8 mouse cellular contexts compared by ENCODE assay signal in the genomic region with DNA sequence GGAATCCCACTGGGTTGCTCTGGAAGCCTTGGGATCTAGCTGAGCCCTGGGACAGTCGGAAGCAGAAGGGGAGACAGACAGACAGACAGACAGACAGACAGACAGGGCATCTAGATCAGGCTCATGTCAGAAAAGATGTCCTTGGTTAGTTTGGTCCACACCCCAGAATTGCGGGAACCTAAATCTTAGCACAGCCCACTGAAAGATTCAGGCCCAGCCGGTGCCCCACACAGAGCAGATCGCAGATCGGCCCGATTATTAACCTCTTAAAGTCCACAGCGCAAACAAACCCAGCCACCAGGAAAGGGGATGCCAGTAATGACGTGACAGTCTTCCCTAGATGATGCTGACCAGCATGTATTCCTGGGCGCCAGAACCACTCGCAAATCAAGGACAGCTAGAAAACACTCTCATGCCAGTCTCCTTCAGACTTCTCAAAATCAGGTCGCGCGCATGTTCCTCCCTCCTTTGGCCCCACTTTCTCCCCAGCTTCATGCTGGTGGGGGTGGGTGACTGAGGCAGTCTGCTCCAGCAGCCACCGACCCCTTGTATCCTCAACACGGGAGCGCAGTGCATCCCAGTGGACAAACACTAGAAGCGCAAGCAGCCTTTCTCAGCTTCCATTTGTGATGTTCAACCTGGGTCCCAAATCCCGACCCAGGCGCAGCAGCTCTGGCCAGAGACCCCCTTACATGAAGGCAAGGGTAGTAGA. TPM values are rescaled to one million over a fixed set of nuclear protein-coding genes. Genes with fewer than 3 reads are reported as not detected.
DNase-seq lines count a peak whose midpoint lies in the region; ATAC-seq and TF ChIP-seq lines count a peak whose summit lies in the region.

No protein-coding gene starts in this region.

- DNase-seq in heart, embryonic 10.5 days (ENCODE audit: low spot score): peak; percentile 83
- no peak for DNase-seq in heart, postnatal 25 days (ENCODE audit: low spot score)
- peak; percentile 11 to 43 for DNase-seq in heart, postnatal 10 days
- DNase-seq in left cerebral cortex, adult 11 months (ENCODE audit: low spot score): peak; percentile 60

- peak; percentile 91 for TF ChIP-seq CTCF in cortical plate, adult 2 months (IDR thresholded peaks at IDR 0.05; ENCODE audit: extremely low read depth, insufficient read depth, low read length)

- H3K4me1 ChIP-seq in heart, embryonic 10.5 days: peaks cover 20% of the 10 kb centered on the region
- peaks cover 2% of the 10 kb centered on the region; the same call in 1 of the 2 replicates for H3K4me1 ChIP-seq in cortical plate, adult 2 months (ENCODE audit: control insufficient read depth, insufficient read depth, low read length)
- H3K4me1 ChIP-seq in midbrain, embryonic 16.5 days (ENCODE audit: control insufficient read depth, insufficient read depth, low read length): peaks cover 60% of the 10 kb centered on the region

- intact Hi-C loops in heart, postnatal 25 days (cut with DNase I): loop anchor here (5.0 kb wide), 2 partner anchors 183 to 948 kb away; no protein-coding TSS in a partner anchor
- intact Hi-C loops in heart, postnatal 10 days (cut with DNase I): loop anchor here (2.0 kb wide), 1 partner anchor 856 kb away; no protein-coding TSS in a partner anchor

- H3K4me3 ChIP-seq in heart, embryonic 10.5 days: peak overlapping the region; percentile 62
- H3K4me3 ChIP-seq in cortical plate, adult 2 months (ENCODE audit: insufficient read depth, low read length): peak overlapping the region; percentile 59
- peak overlapping the region; percentile 83 for H3K4me3 ChIP-seq in midbrain, embryonic 16.5 days (ENCODE audit: low read depth, low read length)

- no peak overlapping the region for H3K27ac ChIP-seq in heart, embryonic 10.5 days
- peak overlapping the region; percentile 79; the same call in 1 of the 2 replicates for H3K27ac ChIP-seq in cortical plate, adult 2 months (ENCODE audit: insufficient read depth, low read length)
- H3K27ac ChIP-seq in midbrain, embryonic 16.5 days (ENCODE audit: low read length): peak overlapping the region; percentile 79

- 3% methylated on average over 19 of the region's 19 CpGs for WGBS in heart, embryonic 10.5 days
- WGBS in midbrain, embryonic 16.5 days: 2% methylated on average over 19 of the region's 19 CpGs

- peak overlapping the region; percentile 85 for H3K4me2 ChIP-seq in midbrain, embryonic 16.5 days (ENCODE audit: low read length)

- no peaks in the 10 kb centered on the region for H3K9me3 ChIP-seq in heart, embryonic 10.5 days
- no peaks in the 10 kb centered on the region for H3K9me3 ChIP-seq in midbrain, embryonic 16.5 days (replicated peaks; ENCODE audit: control insufficient read depth, low read length, poor library complexity, severe bottlenecking)

- peak; percentile 46 for ATAC-seq in midbrain, embryonic 16.5 days
- no peak for ATAC-seq in erythroid progenitor cell, adult 5-6 weeks (replicated peaks; ENCODE audit: low FRiP score, poor library complexity, severe bottlenecking)
- no peak for ATAC-seq in granulocyte monocyte progenitor cell, adult 5-6 weeks (replicated peaks; ENCODE audit: poor library complexity, severe bottlenecking)

- TF ChIP-seq POLR2A in cortical plate, adult 2 months (IDR thresholded peaks at IDR 0.05; ENCODE audit: extremely low read depth, insufficient read depth, low read length): no peak

- H3K27me3 ChIP-seq in heart, embryonic 10.5 days (ENCODE audit: insufficient read depth, poor library complexity, severe bottlenecking): peaks cover 95% of the 10 kb centered on the region
- H3K27me3 ChIP-seq in midbrain, embryonic 16.5 days (ENCODE audit: control insufficient read depth, insufficient read depth, low read depth, low read length): no peaks in the 10 kb centered on the region

- H3K36me3 ChIP-seq in heart, embryonic 10.5 days: no peaks in the 10 kb centered on the region
- no peaks in the 10 kb centered on the region for H3K36me3 ChIP-seq in midbrain, embryonic 16.5 days (ENCODE audit: control insufficient read depth, insufficient read depth, low read length)

- peak overlapping the region; percentile 93 for H3K9ac ChIP-seq in midbrain, embryonic 16.5 days (ENCODE audit: low read depth, low read length)

RNA-seq across cellular contexts. Expression of gene Ajap1, which starts 1.9 kb away (rescaled TPM):
- 0.16 and 0.41 TPM in 2 replicates for polyA plus RNA-seq in heart, embryonic 10.5 days (2016; fragmentation: Nextera tagmentation; extraction: Ambion mirVana)
- under 1 TPM; 0.10 to 0.20 TPM for total RNA-seq in heart, postnatal 25 days (2021)
- polyA plus RNA-seq in cortical plate, adult 2 months (2012; rRNA removed): 29.2 and 30.2 TPM in 2 replicates
- under 1 TPM; 0.07 to 0.29 TPM for total RNA-seq in heart, postnatal 10 days (2021)
- 10.0 and 15.0 TPM in 2 replicates for polyA plus RNA-seq in midbrain, embryonic 16.5 days (2015; fragmentation: Nextera tagmentation; extraction: Ambion mirVana)
- total RNA-seq in erythroid progenitor cell, adult 5-6 weeks (2015; ENCODE audit: low replicate concordance): not detected in 2 replicates
- not detected in 2 replicates for total RNA-seq in erythroid progenitor cell, adult 5-6 weeks (2017; ENCODE audit: low replicate concordance)
- not detected in 2 replicates for total RNA-seq in granulocyte monocyte progenitor cell, adult 5-6 weeks (2014; fragmentation: Nextera tagmentation)
- not detected in 2 replicates for total RNA-seq in granulocyte monocyte progenitor cell, adult 5-6 weeks (2017)
